Comparison of ENCODE assay signal across 8 mouse cellular contexts in genomic region chr19:53704895-53705823, GRCm38 (mm10). TPM values are rescaled to one million over a fixed set of nuclear protein-coding genes. Genes with fewer than 3 reads are reported as not detected.
DNase-seq lines count a peak whose midpoint lies in the region; ATAC-seq lines count a peak whose summit lies in the region.

No protein-coding gene starts in this region.

- peak; percentile 89 for DNase-seq in ZHBTc4 (ENCODE audit: low read depth, low spot score)
- DNase-seq in cerebellum, adult 9-10 months, result peak; percentile 26
- peak; percentile 14 to 78 for DNase-seq in frontal cortex, adult 2 months (ENCODE audit: extremely low spot score in 1 of 2, low spot score in 1 of 2)
- peak; percentile 27 for DNase-seq in kidney, adult 11 months
- DNase-seq in left cerebral cortex, postnatal 14 days (ENCODE audit: low spot score in 2 of 2), result peak; percentile 59 to 62
- peak; percentile 74 to 77 for DNase-seq in right cerebral cortex, adult 2 months (ENCODE audit: low spot score in 2 of 2)
- peak; percentile 26 to 44 for DNase-seq in urinary bladder, postnatal 36 days (ENCODE audit: low spot score in 2 of 2)

- intact Hi-C loops in left cerebral cortex, postnatal 14 days (cut with DNase I), result loop anchor here (2.0 kb wide), 1 partner anchor 56 kb away; no protein-coding TSS in a partner anchor

- peak; percentile 98 for ATAC-seq in megakaryocyte progenitor cell, adult 5-6 weeks (replicated peaks; ENCODE audit: poor library complexity)

RNA-seq across cellular contexts. Expression of gene Rbm20, which starts 28.1 kb away (rescaled TPM):
- 6.8 and 6.9 TPM in 2 replicates for polyA plus RNA-seq in frontal cortex, adult 2 months (2012; rRNA removed)
- 1 to 10 TPM; 2.9 to 3.8 TPM for total RNA-seq in left cerebral cortex, postnatal 14 days (2021)
- 0.05 TPM in 1 of 2 replicates, not detected in the other for total RNA-seq in megakaryocyte progenitor cell, adult 5-6 weeks (2015)
- 0.03 and 0.17 TPM in 2 replicates for total RNA-seq in megakaryocyte progenitor cell, adult 5-6 weeks (2017)

Comparison
In these comparisons a context has a peak if more than half of its experiments do, and no peak if none do; other contexts are left out.
1. Peak in every context shown above with its lines: DNase-seq and ATAC-seq.
2. DNase-seq: peak in every context shown above with its lines; median percentile 89 in ZHBTc4; 76 in right cerebral cortex, adult 2 months; 60 in left cerebral cortex, postnatal 14 days; 46 in frontal cortex, adult 2 months; 35 in urinary bladder, postnatal 36 days; 27 in kidney, adult 11 months; 26 in cerebellum, adult 9-10 months.